Mouse (Mus musculus): Measurements from ENCODE around the gene Wdr34. TPM values are rescaled to one million over a fixed set of nuclear protein-coding genes. Genes with fewer than 3 reads are reported as not detected.
A peak's percentile ranks its signal among the peaks of the same experiment; 100 is the strongest.

Wdr34 gene
- polyA plus RNA-seq (2012; ENCODE audit: insufficient read depth, insufficient read length, low replicate concordance, missing spikeins) = not detected in 2 replicates

- Histone ChIP-seq H3K4me3 (ENCODE audit: insufficient read depth, low read depth, low read length) (peak within 1 kb of the TSS; percentile 55), H3K4me1 (ENCODE audit: control insufficient read depth, insufficient read depth, low read length) (peaks cover 3% of the 10 kb centered on the region; the same call in 1 of the 2 replicates), H3K27ac (ENCODE audit: insufficient read depth, low read depth, low read length) (peak within 1 kb of the TSS; percentile 99)
- WGBS = under 1% methylated on average over 54 of the region's 54 CpGs
- TF ChIP-seq POLR2A (IDR thresholded peaks at IDR 0.05; ENCODE audit: insufficient read depth, low read depth, low read length) (peak; percentile 46; the same call in 1 of the 2 replicates), CTCF (IDR thresholded peaks at IDR 0.05; ENCODE audit: insufficient read depth, low read depth, low read length) (no peak)
Measured at GRCm38 (mm10) chr2:30048699-30049388, at the start of gene Wdr34. Gene Wdr34, minus strand, starts transcription at chr2:30048881.

- Histone ChIP-seq H3K4me1 (ENCODE audit: control insufficient read depth, insufficient read depth, low read length) (peaks cover 7% of the 10 kb centered on the region), H3K27ac (ENCODE audit: insufficient read depth, low read depth, low read length) (no peak overlapping the region), H3K4me3 (ENCODE audit: insufficient read depth, low read depth, low read length) (no peak overlapping the region)
- no peak for TF ChIP-seq POLR2A (IDR thresholded peaks at IDR 0.05; ENCODE audit: insufficient read depth, low read depth, low read length)
- no peak for TF ChIP-seq CTCF (IDR thresholded peaks at IDR 0.05; ENCODE audit: insufficient read depth, low read depth, low read length)
- 84% methylated on average over 2 of the region's 2 CpGs for WGBS
Measured at GRCm38 (mm10) chr2:30095882-30096527, 47.3 kb upstream of the Wdr34 start.

DNA sequence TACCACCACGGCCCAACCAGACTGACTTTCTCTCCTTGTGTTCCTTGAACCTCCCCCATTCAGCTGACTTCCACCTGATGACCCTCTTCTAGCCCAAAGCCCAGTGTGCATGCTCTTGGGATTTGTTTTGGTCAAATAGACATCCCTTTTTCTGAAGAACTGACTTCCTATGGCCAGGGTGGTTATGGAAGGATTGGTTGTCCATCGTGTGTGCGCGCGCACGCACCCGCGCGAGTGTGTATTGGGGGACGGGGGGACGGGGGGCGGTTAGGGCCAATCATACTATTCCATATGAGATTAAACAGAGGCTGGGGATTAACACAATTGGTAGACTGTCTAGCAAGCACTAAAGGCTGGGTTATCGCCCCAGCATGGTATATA is 45.5 kb upstream of the Wdr34 start:
- no peak for TF ChIP-seq POLR2A (IDR thresholded peaks at IDR 0.05; ENCODE audit: insufficient read depth, low read depth, low read length)
- TF ChIP-seq CTCF (IDR thresholded peaks at IDR 0.05; ENCODE audit: insufficient read depth, low read depth, low read length) = no peak
- 3% methylated on average over 13 of the region's 13 CpGs for WGBS
- Histone ChIP-seq H3K4me3 (ENCODE audit: insufficient read depth, low read depth, low read length) (peak overlapping the region; percentile 51), H3K27ac (ENCODE audit: insufficient read depth, low read depth, low read length) (no peak overlapping the region), H3K4me1 (ENCODE audit: control insufficient read depth, insufficient read depth, low read length) (peaks cover 7% of the 10 kb centered on the region)

DNA sequence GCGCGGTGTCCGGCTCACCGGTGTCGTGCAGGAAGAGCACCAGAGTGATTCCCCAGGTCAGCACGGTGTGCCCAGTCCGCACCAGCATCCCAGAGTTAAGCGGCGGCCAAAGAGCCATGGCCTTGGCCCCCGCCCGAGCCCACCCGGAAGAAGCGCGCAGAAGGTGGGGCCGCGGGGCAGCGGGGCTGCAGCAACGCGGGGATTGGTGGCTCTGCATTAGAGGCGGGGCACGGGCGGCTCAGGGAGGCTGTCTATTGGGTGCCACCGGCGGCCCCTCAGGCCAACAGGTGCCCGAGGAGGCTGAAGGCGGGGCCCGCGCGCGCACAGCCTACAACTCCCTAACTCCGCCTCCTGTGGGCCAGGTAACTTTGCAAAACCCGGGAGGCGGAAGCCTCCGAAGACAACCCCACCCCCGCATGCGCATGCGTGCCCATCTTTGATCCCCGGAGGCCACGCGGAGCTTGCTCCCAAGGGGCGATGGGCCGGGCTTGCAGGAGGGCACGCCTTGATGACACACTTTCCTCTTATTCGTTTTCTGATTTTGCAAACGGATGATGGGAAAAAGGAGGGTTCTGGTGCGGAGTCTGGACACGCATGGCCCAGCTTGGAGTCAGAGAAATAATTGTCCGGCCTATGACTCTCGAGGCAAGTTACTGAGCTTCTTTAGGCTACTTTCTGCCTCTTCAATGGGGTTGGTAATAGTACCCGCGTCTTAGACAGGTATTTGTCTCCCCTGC is 45.0 kb upstream of the Wdr34 start, which contains the start of gene Zdhhc12:
Gene Zdhhc12 (minus strand): TSS at position 178 of the 737 bp plus-strand sequence.
- Histone ChIP-seq H3K27ac (ENCODE audit: insufficient read depth, low read depth, low read length) (no peak within 1 kb of the TSS), H3K4me3 (ENCODE audit: insufficient read depth, low read depth, low read length) (peak within 1 kb of the TSS; percentile 51), H3K4me1 (ENCODE audit: control insufficient read depth, insufficient read depth, low read length) (peaks cover 7% of the 10 kb centered on the region)
- WGBS = under 1% methylated on average over 51 of the region's 51 CpGs
- TF ChIP-seq POLR2A (IDR thresholded peaks at IDR 0.05; ENCODE audit: insufficient read depth, low read depth, low read length) (0 out of 2 replicates have a peak, but pooled peaks have one; percentile 28), CTCF (IDR thresholded peaks at IDR 0.05; ENCODE audit: insufficient read depth, low read depth, low read length) (0 out of 2 replicates have a peak, but pooled peaks have one; percentile 7)

GRCm38 (mm10) chr2:30092280-30092918 is 43.7 kb upstream of the Wdr34 start:
- no peak; the same call in 1 of the 2 replicates for TF ChIP-seq CTCF (IDR thresholded peaks at IDR 0.05; ENCODE audit: insufficient read depth, low read depth, low read length)
- TF ChIP-seq POLR2A (IDR thresholded peaks at IDR 0.05; ENCODE audit: insufficient read depth, low read depth, low read length) = no peak
- no peak overlapping the region for H3K27ac ChIP-seq (ENCODE audit: insufficient read depth, low read depth, low read length)
- no peak overlapping the region for H3K4me3 ChIP-seq (ENCODE audit: insufficient read depth, low read depth, low read length)

GRCm38 (mm10) chr2:30091521-30091920 is 42.8 kb upstream of the Wdr34 start:
- Histone ChIP-seq H3K4me3 (ENCODE audit: insufficient read depth, low read depth, low read length) (no peak overlapping the region), H3K4me1 (ENCODE audit: control insufficient read depth, insufficient read depth, low read length) (peaks cover 7% of the 10 kb centered on the region), H3K27ac (ENCODE audit: insufficient read depth, low read depth, low read length) (no peak overlapping the region)
- TF ChIP-seq POLR2A (IDR thresholded peaks at IDR 0.05; ENCODE audit: insufficient read depth, low read depth, low read length) = no peak
- WGBS = 94% methylated on average over 12 of the region's 12 CpGs

More at GRCm38 (mm10) chr2:30092280-30092918, 43.7 kb upstream of the Wdr34 start:
- H3K4me1 ChIP-seq (ENCODE audit: control insufficient read depth, insufficient read depth, low read length) = peaks cover 7% of the 10 kb centered on the region
- WGBS = 60% methylated on average over 6 of the region's 6 CpGs

DNA sequence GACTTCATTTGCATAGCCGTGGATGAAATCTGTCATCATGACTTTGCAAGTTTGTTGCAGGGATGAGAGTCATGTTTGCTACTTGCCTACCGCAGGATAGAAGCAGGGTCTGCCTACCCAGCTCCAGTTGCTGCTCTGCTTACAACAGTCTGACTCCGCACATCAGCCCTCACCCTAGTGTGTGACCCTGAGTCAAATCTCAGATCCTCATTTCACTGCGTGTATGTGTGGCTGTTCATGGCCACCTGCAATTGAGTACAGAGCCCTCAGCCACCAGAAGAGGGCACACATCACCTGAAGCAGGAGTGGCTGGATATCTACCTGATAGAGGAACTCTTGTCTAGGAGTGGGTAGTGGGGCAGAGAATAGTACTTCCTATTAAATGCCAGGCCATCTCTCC is 38.6 kb upstream of the Wdr34 start:
- Histone ChIP-seq H3K27ac (ENCODE audit: insufficient read depth, low read depth, low read length) (no peak overlapping the region), H3K4me1 (ENCODE audit: control insufficient read depth, insufficient read depth, low read length) (peaks cover 4% of the 10 kb centered on the region; the same call in 1 of the 2 replicates), H3K4me3 (ENCODE audit: insufficient read depth, low read depth, low read length) (no peak overlapping the region)
- TF ChIP-seq POLR2A (IDR thresholded peaks at IDR 0.05; ENCODE audit: insufficient read depth, low read depth, low read length) (no peak), CTCF (IDR thresholded peaks at IDR 0.05; ENCODE audit: insufficient read depth, low read depth, low read length) (no peak)
- WGBS = 88% methylated on average over 4 of the region's 4 CpGs

- Histone ChIP-seq H3K27ac (ENCODE audit: insufficient read depth, low read depth, low read length) (no peak overlapping the region), H3K4me1 (ENCODE audit: control insufficient read depth, insufficient read depth, low read length) (peaks cover 4% of the 10 kb centered on the region; the same call in 1 of the 2 replicates), H3K4me3 (ENCODE audit: insufficient read depth, low read depth, low read length) (no peak overlapping the region)
- 29% methylated on average over 12 of the region's 12 CpGs for WGBS
- no peak for TF ChIP-seq CTCF (IDR thresholded peaks at IDR 0.05; ENCODE audit: insufficient read depth, low read depth, low read length)
- no peak for TF ChIP-seq POLR2A (IDR thresholded peaks at IDR 0.05; ENCODE audit: insufficient read depth, low read depth, low read length)
Measured at GRCm38 (mm10) chr2:30084632-30085031, 36.0 kb upstream of the Wdr34 start.

Data from olfactory bulb, adult 2 months (tissue).